Mouse (Mus musculus) liver, embryonic 14.5 days (tissue): Measurements from ENCODE around the gene Slc30a5. TPM values are rescaled to one million over a fixed set of nuclear protein-coding genes. Genes with fewer than 3 reads are reported as not detected.
"Not testable (repeated sequence)": the region's sequence is repeated elsewhere in the genome, so short reads cannot be mapped to it uniquely, and the experiment has no call there.

Experiments
- ATAC-seq: fragments of 200-750 bp; cut with Nextera tagmentation; 2 replicates; pipeline ENCODE4 v1.8.0; 2017; ENCODE audit warnings: moderate number of reproducible peaks, mild to moderate bottlenecking, moderate library complexity; ENCODE audit not compliant: insufficient read depth
- DNase-seq, 3 experiments: peaks; one replicate each; pipeline ENCODE4 v3.0.0-alpha.2; 2012 to 2013; ENCODE audit warnings: low read depth in 3 of 3, low spot score in 3 of 3
- H3K27ac ChIP-seq: fragments of 300-500 bp; sonication (generic); 2 replicates; pipeline ENCODE4 v1.5.1; 2014; ENCODE audit warnings: moderate library complexity, mild to moderate bottlenecking, control low read depth, inconsistent platforms
- H3K27me3 ChIP-seq: fragments of 300-500 bp; sonication (generic); 2 replicates; pipeline ENCODE4 v1.6.1; 2014; ENCODE audit warnings: mild to moderate bottlenecking, low read length, moderate library complexity; ENCODE audit not compliant: control insufficient read depth, insufficient read depth
- H3K36me3 ChIP-seq: fragments of 300-500 bp; sonication (generic); replicated peaks from 2 replicates; pipeline ENCODE4 v1.6.1; 2014; ENCODE audit warnings: low read depth; ENCODE audit not compliant: control insufficient read depth, insufficient read depth
- H3K4me1 ChIP-seq, 2 experiments: fragments of 200-500 bp in 1 of 2; fragments of 300-500 bp in 1 of 2; sonication (generic) in 1 of 2; replicated peaks; 2 replicates each; pipeline ENCODE4 v1.6.1; 2012 to 2014; ENCODE audit warnings: antibody characterized with exemption in 1 of 2, inconsistent platforms in 1 of 2, low read length in 1 of 2; ENCODE audit not compliant: control insufficient read depth in 2 of 2, insufficient read depth in 2 of 2
- H3K4me2 ChIP-seq: fragments of 300-500 bp; sonication (generic); 2 replicates; pipeline ENCODE4 v1.6.1; 2014; ENCODE audit warnings: low read depth, mild to moderate bottlenecking, control low read depth, moderate library complexity
- H3K4me3 ChIP-seq, 2 experiments: fragments of 200-500 bp in 1 of 2; fragments of 300-500 bp in 1 of 2; sonication (generic) in 1 of 2; 2 replicates each; pipeline ENCODE4 v1.5.1; 2012 to 2014; ENCODE audit warnings: low read depth in 2 of 2, low read length in 2 of 2, mild to moderate bottlenecking in 2 of 2, control low read depth in 1 of 2, inconsistent platforms in 1 of 2, moderate library complexity in 1 of 2; ENCODE audit not compliant: insufficient read depth in 1 of 2
- H3K9ac ChIP-seq: fragments of 300-500 bp; sonication (generic); replicated peaks from 2 replicates; pipeline ENCODE4 v1.6.1; 2014; ENCODE audit warnings: mild to moderate bottlenecking, control low read depth, moderate library complexity
- H3K9me3 ChIP-seq: fragments of 300-500 bp; sonication (generic); 2 replicates; pipeline ENCODE4 v1.6.1; 2016; ENCODE audit warnings: low read length, mixed read lengths; ENCODE audit not compliant: control insufficient read depth
- CTCF ChIP-seq: IDR thresholded peaks from 2 replicates; pipeline ENCODE4 v1.5.1; 2016; ENCODE audit warnings: antibody characterized with exemption, low read depth, control low read depth
- EP300 ChIP-seq: IDR thresholded peaks from 2 replicates; pipeline ENCODE4 v1.6.1; 2016; ENCODE audit warnings: antibody characterized with exemption, low read depth
- WGBS: fragments of 180-500 bp; shearing (Covaris S2); extraction: QIAGEN DNeasy Blood & Tissue Kit; methylation state at CpG from one replicate; pipeline ENCODE4 v1.1.7; 2014; ENCODE audit not compliant: insufficient replicate concordance; 5-methylcytosine and 5-hydroxymethylcytosine counted together
- polyA plus RNA-seq, 2 experiments: library from polyadenylated mRNA; depleted of rRNA in 1 of 2; stranded (reverse) in 1 of 2; unstranded in 1 of 2; fragments of >200 nt; fragmentation: Nextera tagmentation in 1 of 2; extraction: Ambion mirVana in 1 of 2; gene quantifications; 2 replicates each; pipeline versions ENCODE4 v1.2.1 to v1.2.3; 2012 to 2014

Gene Slc30a5
- polyA plus RNA-seq, 2 experiments, result 20.6 to 27.4 TPM

- DNase-seq (no peak), ATAC-seq (no peak)
- no peaks in the 10 kb centered on the region for H3K9me3 ChIP-seq
- no peak overlapping the region for H3K4me2 ChIP-seq
- no peak overlapping the region for H3K4me3 ChIP-seq
- TF ChIP-seq EP300 (no peak), CTCF (no peak)
- no peak overlapping the region for H3K27ac ChIP-seq
- H3K4me1 ChIP-seq, result no peaks in the 10 kb centered on the region
- WGBS, result 84% methylated on average over 3 of the region's 3 CpGs
- no peak overlapping the region for H3K9ac ChIP-seq
- peaks cover 40% of the 10 kb centered on the region for H3K36me3 ChIP-seq
- H3K27me3 ChIP-seq, result no peaks in the 10 kb centered on the region
Observed at GRCm38 (mm10) chr13:100823863-100824262, 9.4 kb downstream of the Slc30a5 start.

GRCm38 (mm10) chr13:100814451-100814850 lies 18.8 kb downstream of the Slc30a5 start:
- Histone ChIP-seq H3K27ac (no peak overlapping the region), H3K36me3 (peaks cover 54% of the 10 kb centered on the region)

GRCm38 (mm10) chr13:100805776-100806175 lies 27.5 kb downstream of the Slc30a5 start:
- no peak for DNase-seq
- H3K4me1 ChIP-seq, result no peaks in the 10 kb centered on the region
- no peak for TF ChIP-seq EP300
- TF ChIP-seq CTCF, result no peak
- peaks cover 52% of the 10 kb centered on the region for H3K36me3 ChIP-seq
- no peaks in the 10 kb centered on the region for H3K9me3 ChIP-seq
- H3K9ac ChIP-seq, result no peak overlapping the region
- 89% methylated on average over 3 of the region's 3 CpGs for WGBS
- ATAC-seq, result no peak
- H3K4me3 ChIP-seq, result no peak overlapping the region
- no peak overlapping the region for H3K27ac ChIP-seq
- no peaks in the 10 kb centered on the region for H3K27me3 ChIP-seq
- no peak overlapping the region for H3K4me2 ChIP-seq

More at GRCm38 (mm10) chr13:100814451-100814850, 18.8 kb downstream of the Slc30a5 start:
- H3K27me3 ChIP-seq, result no peaks in the 10 kb centered on the region
- H3K4me1 ChIP-seq, result no peaks in the 10 kb centered on the region
- 69% methylated on average over 6 of the region's 6 CpGs for WGBS
- H3K9ac ChIP-seq, result no peak overlapping the region
- TF ChIP-seq EP300 (no peak), CTCF (no peak)
- ATAC-seq (no peak), DNase-seq (no peak)
- H3K4me2 ChIP-seq, result no peak overlapping the region
- no peaks in the 10 kb centered on the region for H3K9me3 ChIP-seq
- H3K4me3 ChIP-seq, result no peak overlapping the region

DNA sequence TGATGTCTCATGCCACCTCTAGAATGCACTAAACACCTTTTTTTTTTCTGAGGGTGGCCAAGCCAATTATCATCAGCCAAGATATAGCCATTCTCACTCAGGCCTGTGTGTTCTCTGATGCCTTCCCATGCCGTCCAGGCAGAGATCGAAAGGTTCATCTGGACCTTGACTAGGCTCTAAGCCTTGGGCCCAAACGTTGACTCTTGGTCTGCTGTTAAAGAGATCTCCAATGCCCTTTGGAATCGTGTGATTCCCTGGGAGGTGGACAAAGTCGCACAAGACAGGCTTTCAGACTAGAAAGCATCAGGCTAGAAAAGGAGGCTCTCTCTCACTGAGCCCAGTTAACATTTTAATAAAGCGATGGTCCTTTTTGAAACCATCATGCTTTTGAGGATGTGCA lies 36.1 kb downstream of the Slc30a5 start:
- Histone ChIP-seq H3K36me3 (no peaks in the 10 kb centered on the region; the same call in none of the 2 replicates), H3K4me2 (no peak overlapping the region), H3K27ac (no peak overlapping the region), H3K27me3 (no peaks in the 10 kb centered on the region), H3K4me1 (no peaks in the 10 kb centered on the region), H3K9ac (no peak overlapping the region), H3K9me3 (no peaks in the 10 kb centered on the region), H3K4me3 (no peak overlapping the region)
- no peak for DNase-seq
- 72% methylated on average over 6 of the region's 6 CpGs for WGBS
- TF ChIP-seq CTCF, result no peak
- TF ChIP-seq EP300, result no peak
- no peak for ATAC-seq

GRCm38 (mm10) chr13:100789083-100789482 lies 44.1 kb downstream of the Slc30a5 start:
- TF ChIP-seq EP300, result no peak
- TF ChIP-seq CTCF, result no peak
- Histone ChIP-seq H3K4me2 (no peak overlapping the region), H3K9ac (no peak overlapping the region), H3K4me3 (no peak overlapping the region), H3K4me1 (peaks cover 13 to 14% of the 10 kb centered on the region in 2 experiments), H3K36me3 (peaks cover 15% of the 10 kb centered on the region), H3K27me3 (no peaks in the 10 kb centered on the region), H3K27ac (no peak overlapping the region), H3K9me3 (no peaks in the 10 kb centered on the region)
- WGBS, result 68% methylated on average over 3 of the region's 3 CpGs
- ATAC-seq (no peak), DNase-seq (no peak)

GRCm38 (mm10) chr13:100788057-100788456 lies 45.2 kb downstream of the Slc30a5 start:
- H3K27me3 ChIP-seq, H3K9me3 ChIP-seq, H3K9ac ChIP-seq, H3K4me3 ChIP-seq, H3K4me2 ChIP-seq, H3K27ac ChIP-seq, ATAC-seq, DNase-seq: not testable (repeated sequence)
- H3K4me1 ChIP-seq, result peaks cover 19 to 22% of the 10 kb centered on the region in 2 experiments
- 86% methylated on average over 11 of the region's 14 CpGs for WGBS
- H3K36me3 ChIP-seq, result peaks cover 25% of the 10 kb centered on the region
